Mouse (Mus musculus): ENCODE data around the gene Sulf2. TPM values are rescaled to one million over a fixed set of nuclear protein-coding genes. Genes with fewer than 3 reads are reported as not detected.

The Sulf2 gene
- total RNA-seq, 2 experiments from 2014 or later = 66.2 to 68.9 TPM

GRCm38 (mm10) chr2:166151510-166152473 lies 3.7 kb downstream of the Sulf2 start:
- peak; percentile 76 to 88 for DNase-seq (ENCODE audit: low spot score in 2 of 2)

GRCm38 (mm10) chr2:166150584-166150983 lies 4.9 kb downstream of the Sulf2 start:
- DNase-seq (ENCODE audit: low spot score in 2 of 2) = no peak

- DNase-seq (ENCODE audit: low spot score in 2 of 2) = no peak
Observed at GRCm38 (mm10) chr2:166149482-166149881, 6.0 kb downstream of the Sulf2 start.

GRCm38 (mm10) chr2:166148672-166149332 lies 6.7 kb downstream of the Sulf2 start:
- peak in 1 of 2 experiments; percentile 44 for DNase-seq (ENCODE audit: low spot score in 2 of 2)

- DNase-seq (ENCODE audit: low spot score in 2 of 2) = no peak
Observed at GRCm38 (mm10) chr2:166147930-166148651, 7.4 kb downstream of the Sulf2 start.

GRCm38 (mm10) chr2:166146446-166146845 lies 9.0 kb downstream of the Sulf2 start:
- no peak for DNase-seq (ENCODE audit: low spot score in 2 of 2)

GRCm38 (mm10) chr2:166145031-166145430 lies 10.4 kb downstream of the Sulf2 start:
- no peak for DNase-seq (ENCODE audit: low spot score in 2 of 2)

- no peak for DNase-seq (ENCODE audit: low spot score in 2 of 2)
Observed at GRCm38 (mm10) chr2:166143871-166144270, 11.6 kb downstream of the Sulf2 start.

- peak in 1 of 2 experiments; percentile 31 for DNase-seq (ENCODE audit: low spot score in 2 of 2)
Observed at GRCm38 (mm10) chr2:166142561-166143112, 12.8 kb downstream of the Sulf2 start.

GRCm38 (mm10) chr2:166141910-166142309 lies 13.6 kb downstream of the Sulf2 start:
- no peak for DNase-seq (ENCODE audit: low spot score in 2 of 2)

- no peak for DNase-seq (ENCODE audit: low spot score in 2 of 2)
Observed at GRCm38 (mm10) chr2:166141039-166141438, 14.4 kb downstream of the Sulf2 start.

- DNase-seq (ENCODE audit: low spot score in 2 of 2) = peak; percentile 46 to 67
Observed at GRCm38 (mm10) chr2:166140427-166140826, 15.0 kb downstream of the Sulf2 start.

- no peak for DNase-seq (ENCODE audit: low spot score in 2 of 2)
Observed at GRCm38 (mm10) chr2:166138308-166138707, 17.2 kb downstream of the Sulf2 start.

- DNase-seq (ENCODE audit: low spot score in 2 of 2) = no peak
Observed at GRCm38 (mm10) chr2:166137467-166137866, 18.0 kb downstream of the Sulf2 start.

- DNase-seq (ENCODE audit: low spot score in 2 of 2) = no peak
Observed at GRCm38 (mm10) chr2:166135711-166136485, 19.6 kb downstream of the Sulf2 start.

GRCm38 (mm10) chr2:166128756-166129155 lies 26.7 kb downstream of the Sulf2 start:
- no peak for DNase-seq (ENCODE audit: low spot score in 2 of 2)

- DNase-seq (ENCODE audit: low spot score in 2 of 2) = no peak
Observed at GRCm38 (mm10) chr2:166128032-166128431, 27.4 kb downstream of the Sulf2 start.

- DNase-seq (ENCODE audit: low spot score in 2 of 2) = no peak
Observed at GRCm38 (mm10) chr2:166126343-166126742, 29.1 kb downstream of the Sulf2 start.

GRCm38 (mm10) chr2:166125492-166126252 lies 29.8 kb downstream of the Sulf2 start:
- no peak for DNase-seq (ENCODE audit: low spot score in 2 of 2)

- DNase-seq (ENCODE audit: low spot score in 2 of 2) = no peak
Observed at GRCm38 (mm10) chr2:166125033-166125432, 30.4 kb downstream of the Sulf2 start.
